Mouse (Mus musculus) hindbrain, embryonic 11.5 days (tissue): ENCODE measurements around the gene Rassf5. TPM values are rescaled to one million over a fixed set of nuclear protein-coding genes. Genes with fewer than 3 reads are reported as not detected.

Experiments used
- ATAC-seq: fragments of 200-750 bp; cut with Nextera tagmentation; 2 replicates; pipeline ENCODE4 v1.8.0; 2017; ENCODE audit warnings: mild to moderate bottlenecking, moderate TSS enrichment, moderate library complexity; ENCODE audit not compliant: low FRiP score
- DNase-seq: peaks from one replicate; pipeline ENCODE4 v3.0.0-alpha.2; 2015; ENCODE audit warnings: low spot score
- H3K27ac ChIP-seq: fragments of 300-500 bp; sonication (generic); 2 replicates; pipeline ENCODE4 v1.5.1; 2014; ENCODE audit warnings: mild to moderate bottlenecking, low read depth, low read length
- H3K27me3 ChIP-seq: fragments of 300-500 bp; sonication (generic); 2 replicates; pipeline ENCODE4 v1.6.1; 2014; ENCODE audit warnings: mild to moderate bottlenecking, low read length, moderate library complexity, mixed read lengths; ENCODE audit not compliant: control insufficient read depth, insufficient read depth
- H3K36me3 ChIP-seq: fragments of 300-500 bp; sonication (generic); 2 replicates; pipeline ENCODE4 v1.6.1; 2014; ENCODE audit warnings: mild to moderate bottlenecking, low read length, moderate library complexity, mixed read lengths; ENCODE audit not compliant: control insufficient read depth, insufficient read depth
- H3K4me1 ChIP-seq: fragments of 300-500 bp; sonication (generic); replicated peaks from 2 replicates; pipeline ENCODE4 v1.6.1; 2014; ENCODE audit warnings: low read length, mixed read lengths; ENCODE audit not compliant: control insufficient read depth, insufficient read depth
- H3K4me2 ChIP-seq: fragments of 300-500 bp; sonication (generic); replicated peaks from 2 replicates; pipeline ENCODE4 v1.6.1; 2014; ENCODE audit warnings: mild to moderate bottlenecking, low read depth, low read length
- H3K4me3 ChIP-seq: fragments of 300-500 bp; sonication (generic); 2 replicates; pipeline ENCODE4 v1.5.1; 2014; ENCODE audit warnings: low read depth, low read length
- H3K9ac ChIP-seq: fragments of 300-500 bp; sonication (generic); 2 replicates; pipeline ENCODE4 v1.6.1; 2014; ENCODE audit warnings: low read depth, low read length
- H3K9me3 ChIP-seq: fragments of 300-500 bp; sonication (generic); 2 replicates; pipeline ENCODE4 v1.6.1; 2016; ENCODE audit warnings: low read length; ENCODE audit not compliant: control insufficient read depth
- WGBS: fragments of 180-500 bp; shearing (Covaris S2); extraction: QIAGEN DNeasy Blood & Tissue Kit; methylation state at CpG from one replicate; pipeline ENCODE4 v1.1.7; 2014; 5-methylcytosine and 5-hydroxymethylcytosine counted together
- polyA plus RNA-seq: library from polyadenylated mRNA; unstranded; fragments of >200 nt; fragmentation: Nextera tagmentation; extraction: Ambion mirVana; gene quantifications from 2 replicates; pipeline ENCODE4 v1.2.1, GENCODE M21; 2014

The Rassf5 gene
- polyA plus RNA-seq, 1 experiment from 2014 or later: 1.5 TPM

GRCm38 (mm10) chr1:131196107-131196506 lies 49.0 kb downstream of the Rassf5 start:
- ATAC-seq (no peak), DNase-seq (no peak)
- Histone ChIP-seq H3K36me3 (no peaks in the 10 kb centered on the region), H3K9me3 (no peaks in the 10 kb centered on the region), H3K27ac (no peak overlapping the region), H3K27me3 (no peaks in the 10 kb centered on the region), H3K4me1 (no peaks in the 10 kb centered on the region), H3K9ac (no peak overlapping the region), H3K4me2 (no peak overlapping the region), H3K4me3 (no peak overlapping the region)
- WGBS: 61% methylated on average over 2 of the region's 2 CpGs

- H3K4me3 ChIP-seq: no peak overlapping the region
- no peaks in the 10 kb centered on the region for H3K9me3 ChIP-seq
- DNase-seq (no peak), ATAC-seq (no peak)
- H3K9ac ChIP-seq: no peak overlapping the region
- 87% methylated on average over 7 of the region's 7 CpGs for WGBS
- H3K36me3 ChIP-seq: no peaks in the 10 kb centered on the region
- no peak overlapping the region for H3K27ac ChIP-seq
- H3K4me2 ChIP-seq: no peak overlapping the region
- no peaks in the 10 kb centered on the region for H3K4me1 ChIP-seq
- no peaks in the 10 kb centered on the region for H3K27me3 ChIP-seq
These were observed 49.4 kb downstream of the Rassf5 start for GRCm38 (mm10) chr1:131195653-131196052.

GRCm38 (mm10) chr1:131193746-131194145 lies 51.3 kb downstream of the Rassf5 start:
- Histone ChIP-seq H3K36me3 (no peaks in the 10 kb centered on the region), H3K27ac (no peak overlapping the region), H3K9me3 (no peaks in the 10 kb centered on the region), H3K4me2 (no peak overlapping the region), H3K9ac (no peak overlapping the region), H3K4me1 (no peaks in the 10 kb centered on the region), H3K27me3 (no peaks in the 10 kb centered on the region), H3K4me3 (no peak overlapping the region)
- 65% methylated on average over 3 of the region's 3 CpGs for WGBS
- DNase-seq (no peak), ATAC-seq (no peak)

- Histone ChIP-seq H3K4me2 (no peak overlapping the region), H3K9me3 (no peaks in the 10 kb centered on the region), H3K4me1 (no peaks in the 10 kb centered on the region), H3K4me3 (no peak overlapping the region), H3K9ac (no peak overlapping the region), H3K27ac (no peak overlapping the region), H3K36me3 (no peaks in the 10 kb centered on the region), H3K27me3 (no peaks in the 10 kb centered on the region)
- ATAC-seq (no peak), DNase-seq (no peak)
- 92% methylated on average over 5 of the region's 5 CpGs for WGBS
These were observed 56.4 kb downstream of the Rassf5 start for GRCm38 (mm10) chr1:131188655-131189054.

GRCm38 (mm10) chr1:131187856-131188255 lies 57.2 kb downstream of the Rassf5 start:
- no peak for ATAC-seq
- Histone ChIP-seq H3K9me3 (no peaks in the 10 kb centered on the region), H3K36me3 (no peaks in the 10 kb centered on the region), H3K4me2 (no peak overlapping the region), H3K27me3 (no peaks in the 10 kb centered on the region), H3K4me3 (no peak overlapping the region), H3K4me1 (no peaks in the 10 kb centered on the region), H3K27ac (no peak overlapping the region), H3K9ac (no peak overlapping the region)
- WGBS: 92% methylated on average over 5 of the region's 5 CpGs
- DNase-seq: no peak

- no peak for ATAC-seq
- WGBS: 81% methylated on average over 6 of the region's 6 CpGs
These were observed 58.1 kb downstream of the Rassf5 start for GRCm38 (mm10) chr1:131186995-131187394.

GRCm38 (mm10) chr1:131185821-131186506 lies 59.1 kb downstream of the Rassf5 start:
- no peak overlapping the region for H3K9ac ChIP-seq
- H3K4me3 ChIP-seq: no peak overlapping the region
- ATAC-seq (no peak), DNase-seq (no peak)
- H3K27ac ChIP-seq: no peak overlapping the region
- WGBS: 91% methylated on average over 13 of the region's 13 CpGs
- H3K4me1 ChIP-seq: no peaks in the 10 kb centered on the region
- H3K4me2 ChIP-seq: no peak overlapping the region
- H3K9me3 ChIP-seq: no peaks in the 10 kb centered on the region
- H3K36me3 ChIP-seq: no peaks in the 10 kb centered on the region
- H3K27me3 ChIP-seq: no peaks in the 10 kb centered on the region

More at GRCm38 (mm10) chr1:131186995-131187394, 58.1 kb downstream of the Rassf5 start:
- Histone ChIP-seq H3K4me2 (no peak overlapping the region), H3K36me3 (no peaks in the 10 kb centered on the region), H3K9me3 (no peaks in the 10 kb centered on the region), H3K4me3 (no peak overlapping the region), H3K27ac (no peak overlapping the region), H3K4me1 (no peaks in the 10 kb centered on the region), H3K27me3 (no peaks in the 10 kb centered on the region), H3K9ac (no peak overlapping the region)
- DNase-seq: no peak

GRCm38 (mm10) chr1:131184956-131185660 lies 60.0 kb downstream of the Rassf5 start:
- H3K9ac ChIP-seq: no peak overlapping the region
- 87% methylated on average over 8 of the region's 8 CpGs for WGBS
- H3K4me2 ChIP-seq: no peak overlapping the region
- H3K9me3 ChIP-seq: no peaks in the 10 kb centered on the region
- no peak overlapping the region for H3K4me3 ChIP-seq
- no peaks in the 10 kb centered on the region for H3K4me1 ChIP-seq
- no peak for DNase-seq
- H3K36me3 ChIP-seq: no peaks in the 10 kb centered on the region
- no peak overlapping the region for H3K27ac ChIP-seq
- ATAC-seq: no peak
- no peaks in the 10 kb centered on the region for H3K27me3 ChIP-seq
